Comparison of ENCODE assay signal across 8 mouse cellular contexts in the genomic region with DNA sequence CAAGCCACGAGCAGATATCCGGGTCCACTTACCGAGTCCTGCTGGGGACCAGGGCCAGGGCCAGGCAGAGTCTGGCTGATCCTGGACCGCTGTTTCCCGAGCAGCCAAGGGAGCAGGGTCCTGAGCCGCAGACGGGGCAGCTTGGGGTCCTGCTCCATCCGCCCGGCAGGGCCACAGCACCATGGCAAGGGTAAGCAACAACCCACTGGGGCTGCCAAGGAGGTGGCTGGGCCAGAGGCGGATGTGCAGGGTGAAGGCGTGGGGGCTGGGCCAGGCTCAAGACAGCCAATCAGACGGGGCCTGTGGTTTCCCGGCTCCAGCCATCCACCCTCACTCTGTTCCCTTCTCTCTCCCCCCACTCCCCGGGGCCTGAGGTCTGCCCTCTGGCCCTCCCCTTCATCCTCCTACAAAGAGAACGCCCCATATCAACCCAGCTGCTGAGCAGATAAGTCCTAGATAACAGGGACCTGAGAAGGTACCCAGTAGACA. TPM values are rescaled to one million over a fixed set of nuclear protein-coding genes. Genes with fewer than 3 reads are reported as not detected.
DNase-seq lines count a peak whose midpoint lies in the region; ATAC-seq and TF ChIP-seq lines count a peak whose summit lies in the region.

No protein-coding gene starts in this region.

- TF ChIP-seq CTCF in heart, postnatal 0 days (IDR thresholded peaks at IDR 0.05; ENCODE audit: low read depth) = no peak
- TF ChIP-seq CTCF in thymus, adult 2 months (IDR thresholded peaks at IDR 0.05; ENCODE audit: borderline replicate concordance, control insufficient read depth, extremely low read depth, insufficient read depth, low read length, poor library complexity) = no peak

- H3K27me3 ChIP-seq in kidney, embryonic 15.5 days = no peaks in the 10 kb centered on the region
- H3K27me3 ChIP-seq in heart, postnatal 0 days (ENCODE audit: control insufficient read depth, insufficient read depth, low read length) = no peaks in the 10 kb centered on the region
- H3K27me3 ChIP-seq in thymus, adult 2 months (ENCODE audit: control insufficient read depth, insufficient read depth, low read length) = no peaks in the 10 kb centered on the region
- H3K27me3 ChIP-seq in midbrain, embryonic 16.5 days (ENCODE audit: control insufficient read depth, insufficient read depth, low read depth, low read length) = no peaks in the 10 kb centered on the region

- TF ChIP-seq EP300 in heart, postnatal 0 days (IDR thresholded peaks at IDR 0.05; ENCODE audit: low read depth) = no peak

- H3K36me3 ChIP-seq in kidney, embryonic 15.5 days = peaks cover 30% of the 10 kb centered on the region
- H3K36me3 ChIP-seq in heart, postnatal 0 days (replicated peaks; ENCODE audit: control insufficient read depth, insufficient read depth, low read length) = no peaks in the 10 kb centered on the region
- no peaks in the 10 kb centered on the region for H3K36me3 ChIP-seq in thymus, adult 2 months (ENCODE audit: control insufficient read depth, insufficient read depth, low read length)
- peaks cover 2% of the 10 kb centered on the region; the same call in 1 of the 2 replicates for H3K36me3 ChIP-seq in midbrain, embryonic 16.5 days (ENCODE audit: control insufficient read depth, insufficient read depth, low read length)

- peaks cover 13% of the 10 kb centered on the region; the same call in 1 of the 2 replicates for H3K4me1 ChIP-seq in kidney, embryonic 15.5 days
- peaks cover 4% of the 10 kb centered on the region; the same call in 1 of the 2 replicates for H3K4me1 ChIP-seq in heart, postnatal 0 days (ENCODE audit: control insufficient read depth, insufficient read depth)
- peaks cover 43% of the 10 kb centered on the region for H3K4me1 ChIP-seq in thymus, adult 2 months (replicated peaks; ENCODE audit: control insufficient read depth, insufficient read depth, low read length)
- H3K4me1 ChIP-seq in midbrain, embryonic 16.5 days (ENCODE audit: control insufficient read depth, insufficient read depth, low read length) = no peaks in the 10 kb centered on the region

- no peak for DNase-seq in kidney, postnatal 14 days
- no peak for DNase-seq in heart, postnatal 0 days (ENCODE audit: low spot score)
- peak; percentile 51 for DNase-seq in lung, postnatal 14 days
- peak; percentile 84 for DNase-seq in thymus, adult 2 months
- no peak for DNase-seq in left cerebral cortex, adult 8-10 months (ENCODE audit: low spot score in 2 of 2)

- no peak overlapping the region for H3K9ac ChIP-seq in kidney, embryonic 15.5 days
- no peak overlapping the region for H3K9ac ChIP-seq in heart, postnatal 0 days (replicated peaks; ENCODE audit: low read depth, low read length)
- no peak overlapping the region for H3K9ac ChIP-seq in midbrain, embryonic 16.5 days (ENCODE audit: low read depth, low read length)

- no peak overlapping the region for H3K4me2 ChIP-seq in kidney, embryonic 15.5 days
- H3K4me2 ChIP-seq in heart, postnatal 0 days (ENCODE audit: low read depth, low read length) = peak overlapping the region; percentile 30; the same call in 1 of the 2 replicates
- no peak overlapping the region for H3K4me2 ChIP-seq in midbrain, embryonic 16.5 days (ENCODE audit: low read length)

- H3K27ac ChIP-seq in kidney, embryonic 15.5 days = no peak overlapping the region
- H3K27ac ChIP-seq in heart, postnatal 0 days (ENCODE audit: low read depth) = no peak overlapping the region
- H3K27ac ChIP-seq in thymus, adult 2 months (ENCODE audit: control insufficient read depth, insufficient read depth, low read length) = no peak overlapping the region
- no peak overlapping the region for H3K27ac ChIP-seq in midbrain, embryonic 16.5 days (ENCODE audit: low read length)

- ATAC-seq in kidney, embryonic 15.5 days (replicated peaks; ENCODE audit: low FRiP score) = peak; percentile 71
- peak; percentile 95 for ATAC-seq in activated CD4-positive, CD25-positive, alpha-beta regulatory T cell, adult 4 months
- no peak for ATAC-seq in heart, postnatal 0 days (ENCODE audit: insufficient read depth, low read depth)
- no peak for ATAC-seq in midbrain, embryonic 16.5 days

- peak; percentile 52; the same call in 1 of the 2 replicates for TF ChIP-seq POLR2A in thymus, adult 2 months (IDR thresholded peaks at IDR 0.05; ENCODE audit: control insufficient read depth, extremely low read depth, insufficient read depth, low read length, poor library complexity)

- no peak overlapping the region for H3K4me3 ChIP-seq in kidney, embryonic 15.5 days (replicated peaks)
- H3K4me3 ChIP-seq in heart, postnatal 0 days (ENCODE audit: low read depth, low read length) = no peak overlapping the region
- H3K4me3 ChIP-seq in thymus, adult 2 months (ENCODE audit: control insufficient read depth, insufficient read depth, low read length) = peak overlapping the region; percentile 74
- no peak overlapping the region for H3K4me3 ChIP-seq in midbrain, embryonic 16.5 days (ENCODE audit: low read depth, low read length)

- no peaks in the 10 kb centered on the region for H3K9me3 ChIP-seq in kidney, embryonic 15.5 days (replicated peaks)
- H3K9me3 ChIP-seq in heart, postnatal 0 days (replicated peaks; ENCODE audit: control insufficient read depth, low read length) = no peaks in the 10 kb centered on the region
- no peaks in the 10 kb centered on the region for H3K9me3 ChIP-seq in midbrain, embryonic 16.5 days (replicated peaks; ENCODE audit: control insufficient read depth, low read length, poor library complexity, severe bottlenecking)

- WGBS in kidney, embryonic 15.5 days = 74% methylated on average over 15 of the region's 15 CpGs
- WGBS in heart, postnatal 0 days = 63% methylated on average over 15 of the region's 15 CpGs
- 7% methylated on average over 15 of the region's 15 CpGs for WGBS in thymus, adult 2 months
- WGBS in midbrain, embryonic 16.5 days = 78% methylated on average over 15 of the region's 15 CpGs

RNA-seq across cellular contexts. Expression of a gene that starts 14.7 kb away (rescaled TPM):
- polyA plus RNA-seq in kidney, embryonic 15.5 days (2015; fragmentation: Nextera tagmentation; extraction: Ambion mirVana) = 44.5 and 47.5 TPM in 2 replicates
- 100 to 1,000 TPM in 1 of 2 experiments, 10 to 100 TPM in 1; 96.5 to 113 TPM for polyA plus RNA-seq in activated CD4-positive, CD25-positive, alpha-beta regulatory T cell, adult 4 months (2017; shearing (Covaris generic))
- 8.0 and 16.9 TPM in 2 replicates for total RNA-seq in heart, postnatal 0 days (2014; rRNA removed; ENCODE audit: low replicate concordance)
- 5.9 and 6.8 TPM in 2 replicates for polyA plus RNA-seq in heart, postnatal 0 days (2015; fragmentation: Nextera tagmentation; extraction: Ambion mirVana)
- polyA plus RNA-seq in thymus, adult 2 months (2012; rRNA removed) = 79.3 and 84.0 TPM in 2 replicates
- 10 to 100 TPM; 15.3 to 19.2 (median 17.7) TPM for total RNA-seq in left cerebral cortex, adult 8-10 months (2022)
- polyA plus RNA-seq in midbrain, embryonic 16.5 days (2015; fragmentation: Nextera tagmentation; extraction: Ambion mirVana) = 21.9 and 22.2 TPM in 2 replicates

Comparison
In these comparisons a context has a peak if more than half of its experiments do, and no peak if none do; other contexts are left out.
1. ATAC-seq: peak in kidney, embryonic 15.5 days (single experiment) and activated CD4-positive, CD25-positive, alpha-beta regulatory T cell, adult 4 months (single experiment); none in heart, postnatal 0 days (single experiment) and midbrain, embryonic 16.5 days (single experiment).
2. DNase-seq: peak in lung, postnatal 14 days (single experiment) and thymus, adult 2 months (single experiment); none in kidney, postnatal 14 days (single experiment), heart, postnatal 0 days (single experiment) and left cerebral cortex, adult 8-10 months (0 of 2).